Comparison of ENCODE assay signal across 30 mouse cellular contexts in the genomic region with DNA sequence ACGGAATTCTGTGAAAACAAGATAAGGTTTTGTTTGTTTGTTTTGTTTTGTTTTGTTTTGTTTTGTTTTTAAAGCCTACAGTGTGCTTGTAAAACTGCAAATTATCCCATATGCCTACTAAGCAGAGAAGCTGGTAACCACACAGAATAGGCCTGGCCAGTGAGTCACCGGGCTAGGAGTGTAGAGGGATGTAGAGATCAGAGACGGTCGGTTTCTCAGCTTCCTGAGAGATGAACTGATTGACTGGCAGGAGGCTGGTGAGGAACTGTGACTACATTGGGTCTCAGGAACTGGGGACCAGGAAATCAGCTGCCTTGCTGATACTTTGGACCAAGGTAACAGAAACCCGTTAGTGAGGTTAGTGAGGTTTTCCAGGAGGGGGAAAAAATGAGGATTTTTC.
A peak's percentile ranks its signal among the peaks of the same experiment; 100 is the strongest.
DNase-seq lines count a peak whose midpoint lies in the region; ATAC-seq lines count a peak whose summit lies in the region.
"Had no signal": no experiment of that assay in that cellular context is flagged by ENCODE, and none has a peak within 500 bp of the region (broad histone marks: within the 10 kb centered on the region; RNA-seq: fewer than 3 reads in every experiment).

No protein-coding gene starts in this region.

- 34% methylated on average over 5 of the region's 5 CpGs for WGBS in limb, embryonic 12.5 days

- H3K27ac ChIP-seq in limb, embryonic 12.5 days, result peak overlapping the region; percentile 60
- H3K27ac ChIP-seq: forebrain, embryonic 12.5 days; forebrain, embryonic 15.5 days; heart, adult 2 months; heart, embryonic 13.5 days; intestine, embryonic 15.5 days had no signal

- no peaks in the 10 kb centered on the region for H3K27me3 ChIP-seq in limb, embryonic 12.5 days
- H3K27me3 ChIP-seq: embryonic facial prominence, embryonic 12.5 days; forebrain, embryonic 12.5 days; forebrain, embryonic 15.5 days; heart, embryonic 13.5 days; intestine, embryonic 15.5 days had no signal

- no peak overlapping the region for H3K9ac ChIP-seq in limb, embryonic 12.5 days (replicated peaks)
- H3K9ac ChIP-seq: embryonic facial prominence, embryonic 12.5 days; forebrain, embryonic 12.5 days; forebrain, embryonic 15.5 days; heart, embryonic 13.5 days; intestine, embryonic 15.5 days had no signal

- peak; percentile 77 for DNase-seq in 3T3-L1 (ENCODE audit: low read depth, low spot score)
- DNase-seq in 416B (ENCODE audit: low read depth), result peak; percentile 91
- DNase-seq in c-Kit-positive CD71-negative TER-119-negative erythroid progenitor cells, embryonic 14.5 days (ENCODE audit: low read depth), result peak; percentile 16
- DNase-seq in gastrocnemius, adult 8-10 months (ENCODE audit: low spot score in 2 of 2), result no peak
- DNase-seq in lung, postnatal 25 days (ENCODE audit: low spot score), result no peak
- DNase-seq in urinary bladder, postnatal 36 days (ENCODE audit: low spot score in 2 of 2), result no peak
- DNase-seq: adrenal gland, postnatal 10 days; adrenal gland, postnatal 36 days; B cell, adult 2 months; cerebellum, adult 11 months; cerebellum, adult 8-10 months; cerebellum, postnatal 10 days; cerebellum, postnatal 36 days; gastrocnemius, postnatal 10 days; gastrocnemius, postnatal 36 days; heart, adult 2 months; heart, postnatal 14 days; heart, postnatal 4 days; kidney, adult 11 months had no signal

- no peak overlapping the region for H3K4me3 ChIP-seq in limb, embryonic 12.5 days (replicated peaks)
- H3K4me3 ChIP-seq: embryonic facial prominence, embryonic 12.5 days; erythroblast, embryonic 14.5 days; forebrain, embryonic 12.5 days; forebrain, embryonic 15.5 days; heart, adult 2 months; heart, embryonic 10.5 days; heart, embryonic 13.5 days; intestine, embryonic 15.5 days had no signal

- H3K36me3 ChIP-seq in limb, embryonic 12.5 days, result no peaks in the 10 kb centered on the region
- H3K36me3 ChIP-seq: embryonic facial prominence, embryonic 12.5 days; forebrain, embryonic 12.5 days; forebrain, embryonic 15.5 days; heart, embryonic 10.5 days; heart, embryonic 13.5 days; intestine, embryonic 15.5 days had no signal

- no peak for ATAC-seq in limb, embryonic 12.5 days (ENCODE audit: insufficient number of reproducible peaks, insufficient read depth, low FRiP score, low TSS enrichment, low read depth)
- ATAC-seq: activated CD4-positive, CD25-positive, alpha-beta regulatory T cell, adult 4 months; CD4-positive, CD25-positive, alpha-beta regulatory T cell, adult 4 months; forebrain, embryonic 15.5 days; hindbrain, embryonic 16.5 days; intestine, embryonic 15.5 days had no signal

- H3K9me3 ChIP-seq in limb, embryonic 12.5 days, result no peaks in the 10 kb centered on the region
- H3K9me3 ChIP-seq: embryonic facial prominence, embryonic 12.5 days; forebrain, embryonic 12.5 days; forebrain, embryonic 15.5 days; heart, embryonic 10.5 days; intestine, embryonic 15.5 days had no signal

- peaks cover 32% of the 10 kb centered on the region for H3K4me1 ChIP-seq in limb, embryonic 12.5 days (replicated peaks)
- H3K4me1 ChIP-seq: intestine, embryonic 15.5 days had no signal

- H3K4me2 ChIP-seq in limb, embryonic 12.5 days, result no peak overlapping the region
- H3K4me2 ChIP-seq: embryonic facial prominence, embryonic 12.5 days; forebrain, embryonic 12.5 days; forebrain, embryonic 15.5 days; heart, embryonic 13.5 days; intestine, embryonic 15.5 days had no signal

Comparison
In these comparisons a context has a peak if more than half of its experiments do, and no peak if none do; other contexts are left out.
1. DNase-seq: peak in 3T3-L1 (single experiment), 416B (single experiment) and c-Kit-positive CD71-negative TER-119-negative erythroid progenitor cells, embryonic 14.5 days (single experiment); none in gastrocnemius, adult 8-10 months (0 of 2), lung, postnatal 25 days (single experiment) and urinary bladder, postnatal 36 days (0 of 2).